Mouse (Mus musculus): ENCODE results near the gene Zfp36l1. TPM values are rescaled to one million over a fixed set of nuclear protein-coding genes. Genes with fewer than 3 reads are reported as not detected.
A peak's percentile ranks its signal among the peaks of the same experiment; 100 is the strongest.

Zfp36l1 gene
- polyA plus RNA-seq, 1 experiment from 2014 or later, result 152 TPM

GRCm38 (mm10) chr12:80146227-80147223, 33.7 kb upstream of the Zfp36l1 start:
- Histone ChIP-seq H3K9me3 (ENCODE audit: control insufficient read depth, low read length) (no peaks in the 10 kb centered on the region), H3K27me3 (ENCODE audit: control insufficient read depth, insufficient read depth, low read depth, low read length) (no peaks in the 10 kb centered on the region), H3K4me1 (replicated peaks; ENCODE audit: control insufficient read depth, insufficient read depth, low read length) (peaks cover 23% of the 10 kb centered on the region), H3K4me2 (ENCODE audit: low read depth, low read length) (no peak overlapping the region), H3K9ac (ENCODE audit: low read length) (no peak overlapping the region), H3K27ac (ENCODE audit: low read length) (peak overlapping the region; percentile 75), H3K36me3 (ENCODE audit: control insufficient read depth, insufficient read depth, low read length) (no peaks in the 10 kb centered on the region), H3K4me3 (ENCODE audit: low read length) (no peak overlapping the region)
- ATAC-seq (ENCODE audit: low read depth), result peak; percentile 86
- 23% methylated on average over 21 of the region's 21 CpGs for WGBS

- no peak overlapping the region for H3K4me2 ChIP-seq (ENCODE audit: low read depth, low read length)
- no peaks in the 10 kb centered on the region for H3K9me3 ChIP-seq (ENCODE audit: control insufficient read depth, low read length)
- no peaks in the 10 kb centered on the region for H3K36me3 ChIP-seq (ENCODE audit: control insufficient read depth, insufficient read depth, low read length)
- no peak for ATAC-seq (ENCODE audit: low read depth)
- H3K4me1 ChIP-seq (replicated peaks; ENCODE audit: control insufficient read depth, insufficient read depth, low read length), result peaks cover 23% of the 10 kb centered on the region
- H3K27me3 ChIP-seq (ENCODE audit: control insufficient read depth, insufficient read depth, low read depth, low read length), result no peaks in the 10 kb centered on the region
- 55% methylated on average over 8 of the region's 8 CpGs for WGBS
- no peak overlapping the region for H3K9ac ChIP-seq (ENCODE audit: low read length)
- H3K27ac ChIP-seq (ENCODE audit: low read length), result peak overlapping the region; percentile 43; the same call in 1 of the 2 replicates
- no peak overlapping the region for H3K4me3 ChIP-seq (ENCODE audit: low read length)
Measured at GRCm38 (mm10) chr12:80145365-80145764, 32.6 kb upstream of the Zfp36l1 start.

GRCm38 (mm10) chr12:80144846-80145245, 32.0 kb upstream of the Zfp36l1 start:
- Histone ChIP-seq H3K27me3 (ENCODE audit: control insufficient read depth, insufficient read depth, low read depth, low read length) (no peaks in the 10 kb centered on the region), H3K4me2 (ENCODE audit: low read depth, low read length) (no peak overlapping the region), H3K4me3 (ENCODE audit: low read length) (no peak overlapping the region), H3K36me3 (ENCODE audit: control insufficient read depth, insufficient read depth, low read length) (no peaks in the 10 kb centered on the region), H3K4me1 (replicated peaks; ENCODE audit: control insufficient read depth, insufficient read depth, low read length) (peaks cover 23% of the 10 kb centered on the region), H3K27ac (ENCODE audit: low read length) (no peak overlapping the region), H3K9me3 (ENCODE audit: control insufficient read depth, low read length) (no peaks in the 10 kb centered on the region), H3K9ac (ENCODE audit: low read length) (no peak overlapping the region)
- no peak for ATAC-seq (ENCODE audit: low read depth)
- WGBS, result 46% methylated on average over 3 of the region's 3 CpGs

GRCm38 (mm10) chr12:80141470-80141869, 28.7 kb upstream of the Zfp36l1 start:
- Histone ChIP-seq H3K4me3 (ENCODE audit: low read length) (no peak overlapping the region), H3K9ac (ENCODE audit: low read length) (no peak overlapping the region), H3K27ac (ENCODE audit: low read length) (no peak overlapping the region), H3K4me2 (ENCODE audit: low read depth, low read length) (no peak overlapping the region), H3K9me3 (ENCODE audit: control insufficient read depth, low read length) (no peaks in the 10 kb centered on the region), H3K27me3 (ENCODE audit: control insufficient read depth, insufficient read depth, low read depth, low read length) (no peaks in the 10 kb centered on the region), H3K4me1 (replicated peaks; ENCODE audit: control insufficient read depth, insufficient read depth, low read length) (peaks cover 14% of the 10 kb centered on the region), H3K36me3 (ENCODE audit: control insufficient read depth, insufficient read depth, low read length) (no peaks in the 10 kb centered on the region)
- ATAC-seq (ENCODE audit: low read depth), result peak; percentile 43; the same call in 1 of the 2 replicates
- WGBS, result 14% methylated on average over 7 of the region's 7 CpGs

- no peak overlapping the region for H3K4me3 ChIP-seq (ENCODE audit: low read length)
Measured at GRCm38 (mm10) chr12:80141011-80141410, 28.2 kb upstream of the Zfp36l1 start.

GRCm38 (mm10) chr12:80137744-80138143, 24.9 kb upstream of the Zfp36l1 start:
- H3K36me3 ChIP-seq (ENCODE audit: control insufficient read depth, insufficient read depth, low read length), result no peaks in the 10 kb centered on the region
- H3K9me3 ChIP-seq (ENCODE audit: control insufficient read depth, low read length), result no peaks in the 10 kb centered on the region
- WGBS, result 71% methylated on average over 1 of the region's 1 CpGs
- H3K27me3 ChIP-seq (ENCODE audit: control insufficient read depth, insufficient read depth, low read depth, low read length), result no peaks in the 10 kb centered on the region
- peaks cover 11% of the 10 kb centered on the region for H3K4me1 ChIP-seq (replicated peaks; ENCODE audit: control insufficient read depth, insufficient read depth, low read length)
- ATAC-seq (ENCODE audit: low read depth), result no peak
- H3K9ac ChIP-seq (ENCODE audit: low read length), result no peak overlapping the region
- no peak overlapping the region for H3K4me2 ChIP-seq (ENCODE audit: low read depth, low read length)
- H3K27ac ChIP-seq (ENCODE audit: low read length), result no peak overlapping the region
- H3K4me3 ChIP-seq (ENCODE audit: low read length), result no peak overlapping the region

More at GRCm38 (mm10) chr12:80141011-80141410, 28.2 kb upstream of the Zfp36l1 start:
- H3K9me3 ChIP-seq (ENCODE audit: control insufficient read depth, low read length), result no peaks in the 10 kb centered on the region
- H3K36me3 ChIP-seq (ENCODE audit: control insufficient read depth, insufficient read depth, low read length), result no peaks in the 10 kb centered on the region
- H3K27ac ChIP-seq (ENCODE audit: low read length), result no peak overlapping the region
- 75% methylated on average over 8 of the region's 8 CpGs for WGBS
- peaks cover 16% of the 10 kb centered on the region for H3K4me1 ChIP-seq (replicated peaks; ENCODE audit: control insufficient read depth, insufficient read depth, low read length)
- H3K4me2 ChIP-seq (ENCODE audit: low read depth, low read length), result no peak overlapping the region
- no peaks in the 10 kb centered on the region for H3K27me3 ChIP-seq (ENCODE audit: control insufficient read depth, insufficient read depth, low read depth, low read length)
- no peak overlapping the region for H3K9ac ChIP-seq (ENCODE audit: low read length)
- no peak for ATAC-seq (ENCODE audit: low read depth)

- Histone ChIP-seq H3K4me2 (ENCODE audit: low read depth, low read length) (no peak overlapping the region), H3K27ac (ENCODE audit: low read length) (no peak overlapping the region), H3K9me3 (ENCODE audit: control insufficient read depth, low read length) (no peaks in the 10 kb centered on the region), H3K9ac (ENCODE audit: low read length) (no peak overlapping the region), H3K4me3 (ENCODE audit: low read length) (no peak overlapping the region), H3K36me3 (ENCODE audit: control insufficient read depth, insufficient read depth, low read length) (no peaks in the 10 kb centered on the region), H3K4me1 (replicated peaks; ENCODE audit: control insufficient read depth, insufficient read depth, low read length) (peaks cover 12% of the 10 kb centered on the region), H3K27me3 (ENCODE audit: control insufficient read depth, insufficient read depth, low read depth, low read length) (no peaks in the 10 kb centered on the region)
- 82% methylated on average over 6 of the region's 6 CpGs for WGBS
- no peak for ATAC-seq (ENCODE audit: low read depth)
Measured at GRCm38 (mm10) chr12:80137246-80137645, 24.4 kb upstream of the Zfp36l1 start.

- Histone ChIP-seq H3K4me1 (replicated peaks; ENCODE audit: control insufficient read depth, insufficient read depth, low read length) (peaks cover 21% of the 10 kb centered on the region), H3K4me2 (ENCODE audit: low read depth, low read length) (no peak overlapping the region), H3K4me3 (ENCODE audit: low read length) (no peak overlapping the region), H3K27ac (ENCODE audit: low read length) (no peak overlapping the region), H3K36me3 (ENCODE audit: control insufficient read depth, insufficient read depth, low read length) (no peaks in the 10 kb centered on the region), H3K9ac (ENCODE audit: low read length) (no peak overlapping the region), H3K9me3 (ENCODE audit: control insufficient read depth, low read length) (no peaks in the 10 kb centered on the region), H3K27me3 (ENCODE audit: control insufficient read depth, insufficient read depth, low read depth, low read length) (no peaks in the 10 kb centered on the region)
- WGBS, result 57% methylated on average over 12 of the region's 12 CpGs
- ATAC-seq (ENCODE audit: low read depth), result no peak
Measured at GRCm38 (mm10) chr12:80136264-80136930, 23.6 kb upstream of the Zfp36l1 start.

- Histone ChIP-seq H3K4me1 (replicated peaks; ENCODE audit: control insufficient read depth, insufficient read depth, low read length) (peaks cover 30% of the 10 kb centered on the region), H3K36me3 (ENCODE audit: control insufficient read depth, insufficient read depth, low read length) (no peaks in the 10 kb centered on the region), H3K4me2 (ENCODE audit: low read depth, low read length) (no peak overlapping the region), H3K9me3 (ENCODE audit: control insufficient read depth, low read length) (no peaks in the 10 kb centered on the region), H3K27ac (ENCODE audit: low read length) (no peak overlapping the region), H3K4me3 (ENCODE audit: low read length) (no peak overlapping the region), H3K9ac (ENCODE audit: low read length) (no peak overlapping the region), H3K27me3 (ENCODE audit: control insufficient read depth, insufficient read depth, low read depth, low read length) (no peaks in the 10 kb centered on the region)
- ATAC-seq (ENCODE audit: low read depth), result no peak
- WGBS, result 87% methylated on average over 8 of the region's 8 CpGs
Measured at GRCm38 (mm10) chr12:80135173-80135572, 22.4 kb upstream of the Zfp36l1 start.

Measured in lung, embryonic 16.5 days (tissue).